Mouse (Mus musculus) heart, postnatal 0 days (tissue): ENCODE results near the gene Pdf.

Source experiments
- CTCF ChIP-seq: IDR thresholded peaks from 2 replicates; pipeline ENCODE4 v1.5.1; 2016; ENCODE audit warnings: antibody characterized with exemption, control low read depth, low read depth
- EP300 ChIP-seq: IDR thresholded peaks from 2 replicates; pipeline ENCODE4 v1.6.1; 2016; ENCODE audit warnings: antibody characterized with exemption, low read depth

GRCm38 (mm10) chr8:107090531-107090930 lies 42.1 kb upstream of the Pdf start:
- TF ChIP-seq EP300 = no peak
- no peak for TF ChIP-seq CTCF
